Mouse (Mus musculus) gonadal fat pad, adult 2 months (tissue): Measurements from ENCODE around the gene C3. TPM values are rescaled to one million over a fixed set of nuclear protein-coding genes. Genes with fewer than 3 reads are reported as not detected.

Experiments
- DNase-seq: peaks from one replicate; pipeline ENCODE4 v3.0.0-alpha.2; 2012; ENCODE audit warnings: low read depth
- polyA plus RNA-seq: library from polyadenylated mRNA; depleted of rRNA; stranded (reverse); fragments of >200 nt; gene quantifications from 2 replicates; pipeline ENCODE4 v1.2.3, GENCODE M21; 2012

The C3 gene
- polyA plus RNA-seq, 1 experiment, result 194 TPM

- no peak for DNase-seq
These were observed 22.7 kb upstream of the C3 start for GRCm38 (mm10) chr17:57250461-57251160.

- DNase-seq, result no peak
These were observed 21.5 kb upstream of the C3 start, which contains the start of gene Trip10 for GRCm38 (mm10) chr17:57249186-57250181. Gene Trip10, plus strand, starts transcription at chr17:57249455.

- DNase-seq, result no peak
These were observed 20.8 kb upstream of the C3 start for GRCm38 (mm10) chr17:57248771-57249170.

GRCm38 (mm10) chr17:57248201-57248699 is 20.3 kb upstream of the C3 start, which contains the start of gene Gpr108:
Gene Gpr108, minus strand, starts transcription at chr17:57248446.
- DNase-seq, result peak; percentile 69

GRCm38 (mm10) chr17:57247393-57248200 is 19.7 kb upstream of the C3 start:
- peak; percentile 100 for DNase-seq

- DNase-seq, result no peak
These were observed 18.9 kb upstream of the C3 start for GRCm38 (mm10) chr17:57246663-57247392.

GRCm38 (mm10) chr17:57245311-57245929 is 17.5 kb upstream of the C3 start:
- no peak for DNase-seq

GRCm38 (mm10) chr17:57243650-57244370 is 15.9 kb upstream of the C3 start:
- no peak for DNase-seq

- DNase-seq, result no peak
These were observed 9.2 kb upstream of the C3 start for GRCm38 (mm10) chr17:57237181-57237580.

GRCm38 (mm10) chr17:57235803-57236202 is 7.9 kb upstream of the C3 start:
- no peak for DNase-seq

GRCm38 (mm10) chr17:57234254-57234928 is 6.5 kb upstream of the C3 start:
- DNase-seq, result no peak

- DNase-seq, result no peak
These were observed 5.1 kb upstream of the C3 start for GRCm38 (mm10) chr17:57233038-57233437.

GRCm38 (mm10) chr17:57232200-57232599 is 4.3 kb upstream of the C3 start:
- DNase-seq, result no peak

- DNase-seq, result no peak
These were observed 3.4 kb upstream of the C3 start for GRCm38 (mm10) chr17:57231321-57231771.

- DNase-seq, result no peak
These were observed 2.8 kb upstream of the C3 start for GRCm38 (mm10) chr17:57230728-57231125.

GRCm38 (mm10) chr17:57229851-57230727 is 2.2 kb upstream of the C3 start:
- no peak for DNase-seq

- no peak for DNase-seq
These were observed 937 bp upstream of the C3 start for GRCm38 (mm10) chr17:57228873-57229272.

GRCm38 (mm10) chr17:57227468-57227867 is 468 bp downstream of the C3 start:
- no peak for DNase-seq
